Mouse (Mus musculus): Measurements from ENCODE around the gene Ncoa4. TPM values are rescaled to one million over a fixed set of nuclear protein-coding genes. Genes with fewer than 3 reads are reported as not detected.

Ncoa4 gene
- polyA plus RNA-seq (2014; fragmentation: Illumina TruSeq; extraction: RNeasy Lipid Tissue Mini Kit (QIAGEN cat#74804); ENCODE audit: low read depth, low replicate concordance): 70.5 TPM

DNA sequence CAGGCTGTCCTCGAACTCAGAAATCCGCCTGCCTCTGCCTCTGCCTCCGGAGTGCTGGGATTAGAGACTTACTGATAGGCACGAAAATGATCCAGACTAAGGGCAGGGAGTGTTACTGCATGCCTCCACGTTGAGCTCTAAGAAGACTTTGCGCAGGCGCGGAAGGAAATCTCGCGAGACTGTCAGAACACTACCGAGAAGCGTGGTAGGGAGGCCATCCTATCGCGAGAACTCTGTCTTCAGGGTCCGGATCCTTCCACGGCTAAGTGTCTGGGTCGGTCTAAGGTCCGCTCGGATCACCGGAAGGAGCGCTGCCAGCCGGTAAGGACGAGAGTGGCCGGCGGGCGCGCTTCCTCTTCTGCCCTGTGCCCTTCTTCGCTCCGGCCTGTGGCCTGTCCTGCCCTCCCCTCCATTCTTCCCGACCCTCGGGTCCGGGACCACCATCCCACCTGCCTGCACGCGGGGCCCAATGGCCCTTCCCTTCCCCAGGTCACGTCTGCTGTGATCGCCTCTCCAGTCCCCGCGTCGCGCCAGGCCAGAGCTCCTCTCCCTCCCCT, at the start of gene Ncoa4:
Ncoa4 (plus strand) TSS at position 176 of the 557 bp plus-strand sequence.

DNA sequence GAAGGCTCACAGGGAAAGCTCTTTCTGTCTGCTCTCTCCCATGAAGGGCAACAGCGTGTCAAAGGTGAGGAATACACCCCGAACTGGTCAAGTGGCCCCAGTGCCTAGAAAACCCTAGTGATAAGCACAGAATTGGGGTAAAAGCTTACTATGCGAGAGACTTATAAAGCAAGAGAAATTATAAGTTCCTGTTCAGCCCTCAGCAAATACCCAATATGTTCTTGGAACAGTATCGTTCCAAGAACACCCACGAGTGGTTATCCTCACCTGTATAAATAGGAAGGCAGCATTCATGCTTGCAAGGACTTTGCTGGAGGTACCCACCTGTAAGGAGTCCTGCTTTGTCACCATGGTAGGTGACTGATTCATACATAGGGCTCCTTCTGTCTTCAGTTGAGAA, 17.9 kb upstream of the Ncoa4 start, which contains the start of gene Msmb:
Msmb (plus strand) TSS at position 301 of the 400 bp plus-strand sequence.

DNA sequence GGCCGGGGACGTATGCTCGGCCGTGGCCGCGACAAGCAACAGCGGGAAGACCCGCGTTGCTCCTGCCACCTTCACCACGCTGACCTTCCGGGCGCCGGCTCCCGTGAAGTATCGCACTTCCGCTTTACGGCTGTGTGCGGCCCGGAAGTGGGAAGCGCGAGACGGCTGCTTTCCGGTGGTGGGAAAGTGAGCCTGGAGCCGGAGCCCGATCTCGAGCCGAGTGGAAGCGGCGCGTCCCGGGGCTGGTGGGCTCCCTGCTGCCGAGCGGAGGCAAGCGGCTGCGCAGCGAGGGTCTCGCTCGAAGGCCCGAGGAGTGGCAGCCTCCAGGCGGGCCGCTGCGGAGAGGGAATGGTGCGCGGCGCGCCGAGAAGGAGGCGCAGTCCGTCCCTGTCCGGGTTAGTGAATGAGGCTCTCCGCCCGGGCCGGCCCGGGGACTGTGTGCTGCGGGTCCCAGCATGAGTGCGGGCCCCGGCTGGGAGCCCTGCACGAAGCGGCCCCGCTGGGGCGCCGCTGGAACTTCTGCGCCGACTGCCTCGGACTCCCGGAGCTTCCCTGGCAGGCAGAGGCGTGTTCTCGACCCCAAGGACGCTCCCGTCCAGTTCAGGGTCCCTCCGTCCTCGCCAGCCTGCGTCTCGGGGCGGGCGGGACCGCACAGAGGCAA, 42.3 kb downstream of the Ncoa4 start, which contains the start of the genes Timm23 and Parg:
Timm23 (minus strand) TSS at position 108 of the 661 bp plus-strand sequence.
Parg (plus strand) TSS at position 159 of the 661 bp plus-strand sequence.

Other genes starting within 250 kb of the Ncoa4 start
- 17.4 TPM for gene Galnt15, start 130.9 kb upstream of the Ncoa4 start, polyA plus RNA-seq (2014; fragmentation: Illumina TruSeq; extraction: RNeasy Lipid Tissue Mini Kit (QIAGEN cat#74804); ENCODE audit: low read depth, low replicate concordance)
- 68.9 TPM for gene Oxnad1, start 74.5 kb upstream of the Ncoa4 start, polyA plus RNA-seq (2014; fragmentation: Illumina TruSeq; extraction: RNeasy Lipid Tissue Mini Kit (QIAGEN cat#74804); ENCODE audit: low read depth, low replicate concordance)
- gene Dph3, start 74.1 kb upstream of the Ncoa4 start, polyA plus RNA-seq (2014; fragmentation: Illumina TruSeq; extraction: RNeasy Lipid Tissue Mini Kit (QIAGEN cat#74804); ENCODE audit: low read depth, low replicate concordance): 80.0 TPM
- not detected for gene Msmb, start 17.8 kb upstream of the Ncoa4 start, polyA plus RNA-seq (2014; fragmentation: Illumina TruSeq; extraction: RNeasy Lipid Tissue Mini Kit (QIAGEN cat#74804); ENCODE audit: low read depth, low replicate concordance)
- 355 TPM for gene Timm23, start 42.0 kb downstream of the Ncoa4 start, polyA plus RNA-seq (2014; fragmentation: Illumina TruSeq; extraction: RNeasy Lipid Tissue Mini Kit (QIAGEN cat#74804); ENCODE audit: low read depth, low replicate concordance)
- 14.2 TPM for gene Parg, start 42.1 kb downstream of the Ncoa4 start, polyA plus RNA-seq (2014; fragmentation: Illumina TruSeq; extraction: RNeasy Lipid Tissue Mini Kit (QIAGEN cat#74804); ENCODE audit: low read depth, low replicate concordance)
- gene Ogdhl, start 162.2 kb downstream of the Ncoa4 start, polyA plus RNA-seq (2014; fragmentation: Illumina TruSeq; extraction: RNeasy Lipid Tissue Mini Kit (QIAGEN cat#74804); ENCODE audit: low read depth, low replicate concordance): 110 TPM
- not detected for gene 1700024G13Rik, start 228.5 kb downstream of the Ncoa4 start, polyA plus RNA-seq (2014; fragmentation: Illumina TruSeq; extraction: RNeasy Lipid Tissue Mini Kit (QIAGEN cat#74804); ENCODE audit: low read depth, low replicate concordance)